Mouse (Mus musculus) cerebellum, adult 2 months (tissue): ENCODE data around the gene Akap12.

ENCODE experiments used
- CTCF ChIP-seq: fragments of 200-500 bp; IDR thresholded peaks from 2 replicates; pipeline ENCODE4 v1.5.1; 2011; ENCODE audit warnings: low read depth, mild to moderate bottlenecking, control low read depth, low read length, moderate library complexity, borderline replicate concordance; ENCODE audit not compliant: insufficient read depth
- POLR2A ChIP-seq: fragments of 200-500 bp; IDR thresholded peaks from 2 replicates; pipeline ENCODE4 v1.6.1; 2011; ENCODE audit warnings: low read length, control low read depth, borderline replicate concordance; ENCODE audit not compliant: insufficient read depth

- TF ChIP-seq CTCF (no peak), POLR2A (no peak)
Measured at GRCm38 (mm10) chr10:4289171-4289570, 23.0 kb downstream of the Akap12 start.
